Mouse (Mus musculus) kidney, postnatal 0 days (tissue): ENCODE data around the gene Zfp426. TPM values are rescaled to one million over a fixed set of nuclear protein-coding genes. Genes with fewer than 3 reads are reported as not detected.

Experiments
- ATAC-seq: fragments of 200-750 bp; cut with Nextera tagmentation; replicated peaks from 2 replicates; pipeline ENCODE4 v1.8.0; 2017; ENCODE audit warnings: low read depth, moderate number of reproducible peaks, moderate TSS enrichment, moderate library complexity; ENCODE audit not compliant: low FRiP score
- DNase-seq: peaks from one replicate; pipeline ENCODE4 v3.0.0-alpha.2; 2016; ENCODE audit warnings: low spot score
- H3K27ac ChIP-seq: fragments of 300-500 bp; sonication (generic); 2 replicates; pipeline ENCODE4 v1.5.1; 2014; ENCODE audit warnings: mild to moderate bottlenecking
- H3K27me3 ChIP-seq: fragments of 300-500 bp; sonication (generic); 2 replicates; pipeline ENCODE4 v1.6.1; 2014; ENCODE audit warnings: low read length, mixed read lengths; ENCODE audit not compliant: insufficient read depth
- H3K36me3 ChIP-seq: fragments of 300-500 bp; sonication (generic); 2 replicates; pipeline ENCODE4 v1.6.1; 2014; ENCODE audit warnings: low read length, mixed read lengths; ENCODE audit not compliant: insufficient read depth
- H3K4me1 ChIP-seq: fragments of 300-500 bp; sonication (generic); replicated peaks from 2 replicates; pipeline ENCODE4 v1.6.1; 2014; ENCODE audit warnings: antibody characterized with exemption, low read length, mixed read lengths; ENCODE audit not compliant: insufficient read depth
- H3K4me2 ChIP-seq: fragments of 300-500 bp; sonication (generic); 2 replicates; pipeline ENCODE4 v1.6.1; 2014; ENCODE audit warnings: mild to moderate bottlenecking, low read length, moderate library complexity, mixed read lengths
- H3K4me3 ChIP-seq: fragments of 300-500 bp; sonication (generic); replicated peaks from 2 replicates; pipeline ENCODE4 v1.5.1; 2014; ENCODE audit warnings: low read depth, low read length
- H3K9ac ChIP-seq: fragments of 300-500 bp; sonication (generic); 2 replicates; pipeline ENCODE4 v1.6.1; 2014; ENCODE audit warnings: low read depth, low read length
- H3K9me3 ChIP-seq: fragments of 300-500 bp; sonication (generic); replicated peaks from 2 replicates; pipeline ENCODE4 v1.6.1; 2016; ENCODE audit warnings: low read length, inconsistent platforms, mixed read lengths
- CTCF ChIP-seq: IDR thresholded peaks from 2 replicates; pipeline ENCODE4 v1.5.1; 2016; ENCODE audit warnings: antibody characterized with exemption, low read depth, mild to moderate bottlenecking, moderate library complexity
- WGBS: fragments of 180-500 bp; shearing (Covaris S2); extraction: QIAGEN DNeasy Blood & Tissue Kit; methylation state at CpG from one replicate; pipeline ENCODE4 v1.1.7; 2014; 5-methylcytosine and 5-hydroxymethylcytosine counted together
- polyA plus RNA-seq: library from polyadenylated mRNA; unstranded; fragments of >200 nt; fragmentation: Nextera tagmentation; extraction: Ambion mirVana; gene quantifications from 2 replicates; pipeline ENCODE4 v1.2.1, GENCODE M21; 2015

Gene Zfp426
- polyA plus RNA-seq, 1 experiment from 2014 or later: 19.3 TPM

DNA sequence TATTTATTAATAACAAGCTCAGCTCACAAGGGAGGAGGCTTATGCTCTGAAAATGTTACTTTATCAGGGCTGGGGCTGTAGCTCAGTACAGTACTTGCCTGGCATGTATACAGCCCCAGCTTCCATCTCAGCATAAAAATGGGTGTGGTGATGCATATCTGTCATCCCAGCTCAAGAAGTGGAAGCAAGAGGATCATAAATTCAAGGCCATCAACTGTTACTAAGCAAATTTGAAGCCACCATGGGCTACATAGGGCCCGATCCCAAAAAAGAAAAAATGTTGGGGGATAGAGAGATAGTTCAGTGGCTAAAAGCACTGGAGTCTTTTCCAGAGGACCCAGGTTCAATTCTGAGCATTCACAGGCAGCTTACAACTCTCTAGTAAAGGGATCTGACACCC lies 15.9 kb downstream of the Zfp426 start:
- Histone ChIP-seq H3K36me3 (peaks cover 41% of the 10 kb centered on the region), H3K4me2 (no peak overlapping the region), H3K27ac (no peak overlapping the region), H3K4me3 (no peak overlapping the region), H3K4me1 (no peaks in the 10 kb centered on the region), H3K9me3 (no peaks in the 10 kb centered on the region), H3K27me3 (no peaks in the 10 kb centered on the region), H3K9ac (no peak overlapping the region)
- 96% methylated on average over 1 of the region's 1 CpGs for WGBS
- DNase-seq: no peak
- no peak for ATAC-seq
- TF ChIP-seq CTCF: no peak

DNA sequence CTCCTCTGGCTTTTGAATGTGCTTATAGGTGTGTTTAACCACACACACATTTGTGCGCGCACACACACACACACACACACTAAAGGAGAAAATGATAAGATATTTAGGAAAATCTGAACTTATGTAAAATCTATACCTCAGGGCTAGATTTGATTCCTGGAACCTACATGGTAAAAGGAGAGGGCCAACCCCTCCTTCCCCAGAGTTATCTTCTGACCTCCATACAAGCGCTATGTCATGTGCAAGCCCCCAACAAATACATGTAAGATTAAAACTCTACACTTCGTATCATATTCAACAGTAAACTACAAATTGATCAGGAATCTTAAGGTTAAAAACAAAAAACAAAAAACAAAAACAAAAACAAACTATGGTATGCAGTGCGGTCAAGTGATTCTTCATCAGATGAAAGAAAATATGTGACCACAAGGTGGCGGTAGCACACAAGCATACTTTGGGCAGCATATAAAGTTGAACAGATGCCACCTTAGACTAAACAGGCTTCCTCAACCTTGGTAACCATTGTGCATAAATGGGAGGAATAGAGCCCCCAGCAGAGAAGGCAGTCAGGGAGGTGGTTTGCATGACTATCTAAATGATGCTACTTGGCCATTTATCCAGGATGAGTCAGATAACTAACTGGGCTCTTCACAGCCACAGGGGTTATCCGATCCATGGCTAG lies 25.6 kb downstream of the Zfp426 start:
- no peak overlapping the region for H3K9ac ChIP-seq
- no peaks in the 10 kb centered on the region for H3K9me3 ChIP-seq
- H3K4me1 ChIP-seq: no peaks in the 10 kb centered on the region
- H3K4me3 ChIP-seq: no peak overlapping the region
- no peak; the same call in 1 of the 2 replicates for ATAC-seq
- peak; percentile 90 for TF ChIP-seq CTCF
- no peak overlapping the region for H3K27ac ChIP-seq
- peaks cover 29% of the 10 kb centered on the region for H3K36me3 ChIP-seq
- no peak overlapping the region for H3K4me2 ChIP-seq
- DNase-seq: peak; percentile 88
- H3K27me3 ChIP-seq: no peaks in the 10 kb centered on the region
- WGBS: 60% methylated on average over 7 of the region's 7 CpGs

DNA sequence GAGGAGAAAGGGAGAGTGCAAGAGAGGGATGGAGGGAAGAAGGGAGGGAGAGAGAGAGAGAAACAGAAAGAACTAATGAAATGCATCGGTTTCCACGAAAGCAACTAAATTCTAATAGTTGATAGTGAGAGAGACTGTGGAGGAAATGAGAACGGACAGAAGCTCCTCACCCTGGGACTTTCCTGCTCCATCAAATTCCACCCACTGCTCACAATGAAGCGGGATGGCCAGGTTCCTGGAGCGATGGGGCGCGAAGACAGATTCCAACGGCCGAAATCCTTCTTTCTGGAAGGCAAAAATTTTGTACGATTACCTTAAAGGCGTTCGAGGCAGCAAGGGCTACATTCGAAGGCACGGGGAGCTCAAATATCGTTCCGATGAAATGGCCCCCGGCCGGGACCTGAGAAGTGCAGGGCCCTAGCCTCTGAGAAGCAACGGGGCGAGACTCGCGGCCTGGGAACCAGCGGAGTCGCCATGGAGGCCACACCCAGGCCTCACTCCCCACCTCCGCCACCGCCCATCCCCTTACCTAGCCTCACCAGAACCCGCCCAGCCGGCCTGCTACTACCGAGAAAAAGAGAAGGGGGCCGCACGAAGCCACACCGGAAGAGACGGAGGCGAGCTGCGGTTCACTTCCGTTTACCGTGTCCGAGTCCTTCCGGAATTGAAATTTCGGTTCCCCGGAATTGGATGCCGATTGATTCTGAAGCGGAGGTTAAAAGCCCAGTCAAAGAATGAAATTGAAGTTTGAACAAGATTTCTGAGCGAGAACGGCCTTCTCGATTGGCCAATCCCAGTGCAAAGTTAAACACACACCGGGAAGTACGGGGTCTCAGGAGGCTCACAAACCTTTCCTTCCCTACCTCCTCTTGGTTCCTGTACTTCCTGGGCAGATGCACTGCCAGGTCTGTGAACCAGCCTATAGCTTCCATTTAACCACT lies 32.9 kb downstream of the Zfp426 start, which contains the start of gene Zfp26:
Gene Zfp26 (minus strand): TSS at position 786 of the 941 bp plus-strand sequence.
- peak within 1 kb of the TSS; percentile 89 for H3K9ac ChIP-seq
- no peaks in the 10 kb centered on the region for H3K4me1 ChIP-seq
- H3K36me3 ChIP-seq: peaks cover 11% of the 10 kb centered on the region; the same call in 1 of the 2 replicates
- under 1% methylated on average over 48 of the region's 48 CpGs for WGBS
- TF ChIP-seq CTCF: no peak
- H3K4me2 ChIP-seq: peak within 1 kb of the TSS; percentile 57
- H3K27ac ChIP-seq: peak within 1 kb of the TSS; percentile 94
- no peaks in the 10 kb centered on the region for H3K27me3 ChIP-seq
- peak within 1 kb of the TSS; percentile 60 for H3K4me3 ChIP-seq
- peak; percentile 92 for ATAC-seq
- DNase-seq: peak; percentile 90
- no peaks in the 10 kb centered on the region for H3K9me3 ChIP-seq

DNA sequence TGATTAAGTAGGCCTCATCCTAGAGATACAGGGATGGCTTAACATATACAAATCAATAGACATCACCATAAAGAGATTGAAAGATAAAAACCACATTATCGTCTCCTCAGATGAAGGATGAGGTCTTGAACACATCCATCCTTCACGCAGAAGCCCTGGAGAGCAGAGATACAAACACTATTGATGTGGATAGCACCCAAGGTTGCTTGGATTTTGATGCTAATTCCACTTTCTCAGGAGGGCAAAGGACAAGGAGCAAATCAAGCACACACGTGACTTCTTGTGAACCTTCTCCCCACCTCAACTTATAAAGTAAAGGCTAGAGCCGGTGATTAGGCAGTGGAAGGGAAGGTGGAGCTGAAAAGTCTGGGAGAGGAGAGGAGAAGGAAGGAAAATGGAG lies 38.9 kb downstream of the Zfp426 start:
- no peak for DNase-seq
- Histone ChIP-seq H3K36me3 (peaks cover 17% of the 10 kb centered on the region; the same call in 1 of the 2 replicates), H3K4me3 (no peak overlapping the region), H3K4me1 (no peaks in the 10 kb centered on the region), H3K27ac (no peak overlapping the region), H3K9me3 (no peaks in the 10 kb centered on the region), H3K27me3 (no peaks in the 10 kb centered on the region), H3K4me2 (no peak overlapping the region), H3K9ac (no peak overlapping the region)
- TF ChIP-seq CTCF: no peak
- WGBS: 88% methylated on average over 4 of the region's 4 CpGs
- ATAC-seq: no peak

DNA sequence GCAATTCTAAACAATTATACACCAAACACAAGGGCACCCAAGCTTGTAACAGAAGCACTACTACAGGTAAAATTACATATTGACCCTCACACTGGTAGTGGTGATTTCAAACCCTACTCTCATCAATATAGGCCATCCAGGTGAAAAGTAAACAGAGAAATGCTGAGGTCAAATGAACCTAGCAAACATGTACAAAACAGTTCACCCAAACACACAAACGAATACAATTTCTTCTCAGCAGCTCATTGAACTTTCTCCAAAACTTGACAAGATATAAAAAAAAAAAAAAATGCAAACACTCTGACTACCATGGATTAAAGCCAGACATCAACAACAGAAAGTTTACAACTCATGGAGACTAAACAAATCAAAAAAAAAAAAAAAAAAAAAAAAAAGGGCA lies 41.1 kb downstream of the Zfp426 start:
- DNase-seq (no peak), ATAC-seq (no peak)
- H3K9me3 ChIP-seq: no peaks in the 10 kb centered on the region
- 89% methylated on average over 1 of the region's 1 CpGs for WGBS
- H3K9ac ChIP-seq: no peak overlapping the region
- H3K36me3 ChIP-seq: peaks cover 21% of the 10 kb centered on the region; the same call in 1 of the 2 replicates
- H3K27me3 ChIP-seq: no peaks in the 10 kb centered on the region
- TF ChIP-seq CTCF: no peak
- no peak overlapping the region for H3K27ac ChIP-seq
- H3K4me1 ChIP-seq: no peaks in the 10 kb centered on the region
- no peak overlapping the region for H3K4me3 ChIP-seq
- H3K4me2 ChIP-seq: no peak overlapping the region

DNA sequence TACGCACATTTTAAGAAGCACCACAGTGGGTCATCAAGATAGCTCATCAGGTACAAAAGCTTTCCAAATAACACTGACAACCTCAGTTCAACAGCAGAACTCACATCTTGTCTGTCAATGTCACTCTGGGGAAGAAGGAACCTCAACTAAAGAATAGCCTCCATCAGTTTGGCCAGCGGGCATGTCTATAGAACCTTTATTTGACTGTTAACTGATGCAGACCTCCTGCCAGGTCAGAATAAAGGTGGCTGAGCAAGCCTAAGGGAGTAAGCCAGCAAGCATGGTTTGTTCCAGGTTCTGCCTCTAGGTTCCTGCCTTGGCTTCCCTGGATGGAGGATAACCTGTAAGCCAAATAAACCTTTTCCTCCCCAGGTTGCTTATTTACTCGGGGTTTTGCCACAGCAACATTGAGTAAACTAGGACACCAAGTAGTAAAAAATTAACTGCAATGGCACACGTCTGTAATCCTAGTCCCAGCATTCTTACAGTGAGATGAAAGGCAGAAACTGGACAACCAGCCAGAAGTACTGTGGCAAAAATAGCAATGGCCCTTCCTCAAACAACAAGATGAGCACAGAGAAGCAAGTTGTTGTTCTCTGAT lies 49.3 kb downstream of the Zfp426 start:
- Histone ChIP-seq H3K4me3 (no peak overlapping the region), H3K4me1 (no peaks in the 10 kb centered on the region), H3K27me3 (no peaks in the 10 kb centered on the region), H3K9me3 (no peaks in the 10 kb centered on the region), H3K36me3 (peaks cover 67% of the 10 kb centered on the region), H3K4me2 (no peak overlapping the region), H3K9ac (no peak overlapping the region), H3K27ac (no peak overlapping the region)
- ATAC-seq: no peak
- no peak for DNase-seq
- no peak for TF ChIP-seq CTCF
- 90% methylated on average over 4 of the region's 4 CpGs for WGBS
